Mouse (Mus musculus): Measurements from ENCODE around the gene Unc45a. TPM values are rescaled to one million over a fixed set of nuclear protein-coding genes. Genes with fewer than 3 reads are reported as not detected.

The Unc45a gene
- polyA plus RNA-seq, 1 experiment from 2014 or later: 21.0 TPM

- Histone ChIP-seq H3K4me1 (replicated peaks) (peaks cover 19% of the 10 kb centered on the region), H3K4me3 (no peak overlapping the region), H3K27me3 (replicated peaks) (no peaks in the 10 kb centered on the region), H3K36me3 (peaks cover 55% of the 10 kb centered on the region), H3K4me2 (no peak overlapping the region), H3K27ac (ENCODE audit: poor library complexity, severe bottlenecking) (no peak overlapping the region), H3K9me3 (replicated peaks) (no peaks in the 10 kb centered on the region), H3K9ac (no peak overlapping the region)
- WGBS: 93% methylated on average over 3 of the region's 3 CpGs
- no peak for ATAC-seq (ENCODE audit: insufficient number of reproducible peaks, low FRiP score)
Observed at GRCm38 (mm10) chr7:80299568-80299967, 41.2 kb downstream of the Unc45a start.

- no peak overlapping the region for H3K4me2 ChIP-seq
- no peak overlapping the region for H3K9ac ChIP-seq
- peaks cover 19% of the 10 kb centered on the region for H3K4me1 ChIP-seq (replicated peaks)
- H3K27me3 ChIP-seq (replicated peaks): no peaks in the 10 kb centered on the region
- peaks cover 47% of the 10 kb centered on the region for H3K36me3 ChIP-seq
- no peak overlapping the region for H3K27ac ChIP-seq (ENCODE audit: poor library complexity, severe bottlenecking)
- 94% methylated on average over 4 of the region's 4 CpGs for WGBS
- no peak overlapping the region for H3K4me3 ChIP-seq
- no peaks in the 10 kb centered on the region for H3K9me3 ChIP-seq (replicated peaks)
- ATAC-seq (ENCODE audit: insufficient number of reproducible peaks, low FRiP score): no peak
Observed at GRCm38 (mm10) chr7:80298754-80299153, 42.1 kb downstream of the Unc45a start.

- Histone ChIP-seq H3K36me3 (peaks cover 34% of the 10 kb centered on the region), H3K9me3 (replicated peaks) (no peaks in the 10 kb centered on the region), H3K9ac (no peak overlapping the region), H3K4me2 (0 out of 2 replicates have a peak overlapping the region, but pooled peaks have one; percentile 42), H3K27ac (ENCODE audit: poor library complexity, severe bottlenecking) (no peak overlapping the region), H3K27me3 (replicated peaks) (no peaks in the 10 kb centered on the region), H3K4me3 (no peak overlapping the region), H3K4me1 (replicated peaks) (peaks cover 19% of the 10 kb centered on the region)
- no peak for ATAC-seq (ENCODE audit: insufficient number of reproducible peaks, low FRiP score)
- WGBS: 69% methylated on average over 3 of the region's 3 CpGs
Observed at GRCm38 (mm10) chr7:80297041-80297440, 43.8 kb downstream of the Unc45a start.

- Histone ChIP-seq H3K4me1 (replicated peaks) (peaks cover 19% of the 10 kb centered on the region), H3K4me2 (peak overlapping the region; percentile 42), H3K27me3 (replicated peaks) (no peaks in the 10 kb centered on the region), H3K36me3 (peaks cover 29% of the 10 kb centered on the region), H3K27ac (ENCODE audit: poor library complexity, severe bottlenecking) (no peak overlapping the region), H3K9me3 (replicated peaks) (no peaks in the 10 kb centered on the region), H3K4me3 (0 out of 2 replicates have a peak overlapping the region, but pooled peaks have one; percentile 12), H3K9ac (no peak overlapping the region)
- no peak for ATAC-seq (ENCODE audit: insufficient number of reproducible peaks, low FRiP score)
- 92% methylated on average over 6 of the region's 6 CpGs for WGBS
Observed at GRCm38 (mm10) chr7:80296462-80296861, 44.3 kb downstream of the Unc45a start.

- peak overlapping the region; percentile 93 for H3K4me3 ChIP-seq
- WGBS: 8% methylated on average over 37 of the region's 37 CpGs
Observed at GRCm38 (mm10) chr7:80294764-80295648, 45.8 kb downstream of the Unc45a start.

GRCm38 (mm10) chr7:80294062-80294763, 46.6 kb downstream of the Unc45a start, which contains the start of gene Prc1:
Gene Prc1 (plus strand): TSS chr7:80294450.
- peak; percentile 99 for ATAC-seq (ENCODE audit: insufficient number of reproducible peaks, low FRiP score)
- H3K27me3 ChIP-seq (replicated peaks): no peaks in the 10 kb centered on the region
- WGBS: under 1% methylated on average over 52 of the region's 52 CpGs
- H3K9ac ChIP-seq: peak within 1 kb of the TSS; percentile 87
- peaks cover 28% of the 10 kb centered on the region for H3K36me3 ChIP-seq
- H3K9me3 ChIP-seq (replicated peaks): no peaks in the 10 kb centered on the region; the same call in 1 of the 2 replicates
- H3K27ac ChIP-seq (ENCODE audit: poor library complexity, severe bottlenecking): peak within 1 kb of the TSS; percentile 83
- H3K4me3 ChIP-seq: peak within 1 kb of the TSS; percentile 93
- H3K4me2 ChIP-seq: peak within 1 kb of the TSS; percentile 79
- H3K4me1 ChIP-seq (replicated peaks): peaks cover 19% of the 10 kb centered on the region

More at GRCm38 (mm10) chr7:80294764-80295648, 45.8 kb downstream of the Unc45a start:
- H3K36me3 ChIP-seq: peaks cover 32% of the 10 kb centered on the region
- ATAC-seq (ENCODE audit: insufficient number of reproducible peaks, low FRiP score): peak; percentile 67
- H3K27ac ChIP-seq (ENCODE audit: poor library complexity, severe bottlenecking): peak overlapping the region; percentile 83
- no peaks in the 10 kb centered on the region; the same call in 1 of the 2 replicates for H3K9me3 ChIP-seq (replicated peaks)
- H3K9ac ChIP-seq: peak overlapping the region; percentile 87
- H3K4me1 ChIP-seq (replicated peaks): peaks cover 19% of the 10 kb centered on the region
- H3K27me3 ChIP-seq (replicated peaks): no peaks in the 10 kb centered on the region
- peak overlapping the region; percentile 79 for H3K4me2 ChIP-seq

GRCm38 (mm10) chr7:80287736-80288135, 53.1 kb downstream of the Unc45a start:
- Histone ChIP-seq H3K4me2 (no peak overlapping the region), H3K9ac (no peak overlapping the region), H3K27me3 (replicated peaks) (no peaks in the 10 kb centered on the region), H3K27ac (ENCODE audit: poor library complexity, severe bottlenecking) (no peak overlapping the region), H3K36me3 (peaks cover 79% of the 10 kb centered on the region), H3K4me1 (replicated peaks) (peaks cover 4% of the 10 kb centered on the region; the same call in 1 of the 2 replicates), H3K4me3 (no peak overlapping the region), H3K9me3 (replicated peaks) (no peaks in the 10 kb centered on the region; the same call in 1 of the 2 replicates)
- ATAC-seq (ENCODE audit: insufficient number of reproducible peaks, low FRiP score): no peak
- WGBS: 84% methylated on average over 10 of the region's 10 CpGs

GRCm38 (mm10) chr7:80285725-80286124, 55.1 kb downstream of the Unc45a start:
- 90% methylated on average over 6 of the region's 6 CpGs for WGBS
- Histone ChIP-seq H3K4me2 (no peak overlapping the region), H3K27ac (ENCODE audit: poor library complexity, severe bottlenecking) (no peak overlapping the region), H3K4me3 (no peak overlapping the region), H3K36me3 (peaks cover 73% of the 10 kb centered on the region), H3K9ac (no peak overlapping the region), H3K4me1 (replicated peaks) (peaks cover 4% of the 10 kb centered on the region; the same call in 1 of the 2 replicates), H3K27me3 (replicated peaks) (no peaks in the 10 kb centered on the region), H3K9me3 (replicated peaks) (no peaks in the 10 kb centered on the region; the same call in 1 of the 2 replicates)
- ATAC-seq (ENCODE audit: insufficient number of reproducible peaks, low FRiP score): no peak

GRCm38 (mm10) chr7:80284391-80284790, 56.4 kb downstream of the Unc45a start:
- Histone ChIP-seq H3K4me2 (no peak overlapping the region), H3K27me3 (replicated peaks) (no peaks in the 10 kb centered on the region), H3K27ac (ENCODE audit: poor library complexity, severe bottlenecking) (no peak overlapping the region), H3K36me3 (peaks cover 73% of the 10 kb centered on the region), H3K9me3 (replicated peaks) (no peaks in the 10 kb centered on the region), H3K4me3 (no peak overlapping the region), H3K9ac (no peak overlapping the region), H3K4me1 (replicated peaks) (peaks cover 4% of the 10 kb centered on the region; the same call in 1 of the 2 replicates)
- ATAC-seq (ENCODE audit: insufficient number of reproducible peaks, low FRiP score): no peak
- 74% methylated on average over 5 of the region's 5 CpGs for WGBS

- Histone ChIP-seq H3K9me3 (replicated peaks) (no peaks in the 10 kb centered on the region), H3K27ac (ENCODE audit: poor library complexity, severe bottlenecking) (peak overlapping the region; percentile 56), H3K4me1 (replicated peaks) (peaks cover 4% of the 10 kb centered on the region; the same call in 1 of the 2 replicates), H3K27me3 (replicated peaks) (no peaks in the 10 kb centered on the region), H3K4me2 (no peak overlapping the region), H3K4me3 (no peak overlapping the region), H3K36me3 (peaks cover 76% of the 10 kb centered on the region), H3K9ac (0 out of 2 replicates have a peak overlapping the region, but pooled peaks have one; percentile 25)
- 53% methylated on average over 3 of the region's 3 CpGs for WGBS
- ATAC-seq (ENCODE audit: insufficient number of reproducible peaks, low FRiP score): peak; percentile 25; the same call in 1 of the 2 replicates
Observed at GRCm38 (mm10) chr7:80283226-80283918, 57.4 kb downstream of the Unc45a start.

Measured in heart, embryonic 12.5 days (tissue).